Mouse (Mus musculus) A20 (cell line): Measurements from ENCODE around the gene Nos1ap.

ENCODE experiments used
- DNase-seq: peaks from one replicate; pipeline ENCODE4 v3.0.0-alpha.2; 2011; ENCODE audit warnings: low read depth, low spot score

Gene Nos1ap

GRCm38 (mm10) chr1:170371191-170371792 lies 218.4 kb downstream of the Nos1ap start:
- DNase-seq = no peak

- DNase-seq = no peak
Measured at GRCm38 (mm10) chr1:170368864-170369263, 220.8 kb downstream of the Nos1ap start.

- no peak for DNase-seq
Measured at GRCm38 (mm10) chr1:170366981-170367700, 222.5 kb downstream of the Nos1ap start.

- DNase-seq = no peak
Measured at GRCm38 (mm10) chr1:170363746-170364145, 225.9 kb downstream of the Nos1ap start.

- DNase-seq = no peak
Measured at GRCm38 (mm10) chr1:170360183-170360915, 229.3 kb downstream of the Nos1ap start.

DNA sequence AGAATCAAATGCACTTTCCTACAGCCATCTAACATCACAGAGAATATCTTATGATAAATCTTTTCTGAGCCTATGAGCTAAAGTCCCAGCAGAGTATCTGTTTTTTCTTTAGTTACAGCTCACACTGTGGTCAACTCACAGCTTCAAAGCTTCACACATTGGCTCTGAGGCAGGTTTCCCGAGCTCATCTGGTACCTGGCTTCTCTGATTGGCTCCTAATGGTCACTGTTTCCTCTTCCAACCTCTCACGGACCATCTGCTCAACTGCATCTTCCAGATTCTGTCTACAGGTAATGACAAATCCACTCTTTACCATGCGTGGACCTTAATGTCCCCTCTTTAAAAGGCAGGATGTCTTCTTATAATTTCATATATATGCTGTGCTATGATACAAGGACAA lies 236.3 kb downstream of the Nos1ap start:
- DNase-seq = no peak

- DNase-seq = no peak
Measured at GRCm38 (mm10) chr1:170351080-170351479, 238.6 kb downstream of the Nos1ap start.

GRCm38 (mm10) chr1:170346266-170346665 lies 243.4 kb downstream of the Nos1ap start:
- no peak for DNase-seq

DNA sequence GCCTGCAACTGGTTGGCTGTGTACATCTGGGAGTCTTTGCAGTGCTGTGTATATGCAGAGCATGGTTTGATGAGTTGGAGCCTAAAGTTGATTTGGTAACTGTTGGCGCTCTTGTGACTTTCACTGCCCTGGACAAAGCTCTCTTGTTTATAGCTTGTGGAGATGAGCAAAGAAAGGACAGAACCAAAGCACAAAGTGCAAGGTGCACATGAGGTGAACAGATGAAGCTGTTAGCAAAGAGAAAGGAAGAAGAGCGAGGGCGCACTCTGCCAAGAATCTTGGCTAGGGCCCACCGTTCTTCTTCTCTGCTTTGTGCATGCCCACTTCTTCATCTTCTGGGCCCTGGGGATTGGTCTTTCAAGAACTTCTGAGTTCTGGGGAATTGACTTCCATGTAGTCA lies 245.8 kb downstream of the Nos1ap start:
- DNase-seq = no peak

GRCm38 (mm10) chr1:170343081-170343480 lies 246.6 kb downstream of the Nos1ap start:
- no peak for DNase-seq

- no peak for DNase-seq
Measured at GRCm38 (mm10) chr1:170339943-170340342, 249.7 kb downstream of the Nos1ap start.

DNA sequence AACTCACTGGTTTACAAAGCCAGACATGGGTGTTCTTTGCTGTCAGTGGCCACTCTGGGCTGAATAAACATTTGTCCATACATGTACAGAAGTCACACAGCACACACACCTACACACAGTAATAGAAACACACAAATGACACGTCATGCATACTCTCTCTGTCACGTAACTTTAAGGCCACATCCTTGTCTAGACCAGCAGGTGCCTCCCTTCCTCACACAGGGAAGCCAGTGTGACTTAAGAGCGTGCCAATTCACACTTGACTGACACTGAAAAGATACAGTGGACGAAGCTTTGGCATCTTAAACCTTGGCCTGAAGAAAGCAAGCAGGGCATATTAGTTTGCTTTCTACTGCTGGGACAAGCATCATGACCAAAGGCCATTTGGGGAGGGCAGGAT lies 256.9 kb downstream of the Nos1ap start:
- no peak for DNase-seq

GRCm38 (mm10) chr1:170331926-170332325 lies 257.7 kb downstream of the Nos1ap start:
- DNase-seq = no peak

DNA sequence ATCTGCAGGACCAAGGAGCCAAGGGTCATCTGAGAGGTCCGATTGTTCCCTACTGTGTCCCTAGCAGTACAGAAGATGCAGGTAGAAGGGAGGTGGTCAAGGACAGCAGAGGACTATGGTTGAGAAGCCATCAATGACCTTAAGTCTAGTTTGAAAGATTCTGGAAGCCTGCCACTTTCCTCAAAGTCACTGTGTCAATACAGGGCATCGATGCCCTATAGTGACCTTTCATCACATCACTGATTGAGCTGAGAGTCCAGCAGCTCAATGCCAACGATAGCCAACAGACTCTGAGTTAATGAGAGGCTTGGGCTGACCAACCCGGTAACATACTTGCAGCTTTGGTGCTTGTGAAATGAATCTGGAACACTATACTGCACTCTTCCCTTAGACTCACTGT lies 264.4 kb downstream of the Nos1ap start:
- DNase-seq = no peak

GRCm38 (mm10) chr1:170324312-170324711 lies 265.3 kb downstream of the Nos1ap start:
- no peak for DNase-seq

GRCm38 (mm10) chr1:170323001-170323400 lies 266.7 kb downstream of the Nos1ap start:
- no peak for DNase-seq

DNA sequence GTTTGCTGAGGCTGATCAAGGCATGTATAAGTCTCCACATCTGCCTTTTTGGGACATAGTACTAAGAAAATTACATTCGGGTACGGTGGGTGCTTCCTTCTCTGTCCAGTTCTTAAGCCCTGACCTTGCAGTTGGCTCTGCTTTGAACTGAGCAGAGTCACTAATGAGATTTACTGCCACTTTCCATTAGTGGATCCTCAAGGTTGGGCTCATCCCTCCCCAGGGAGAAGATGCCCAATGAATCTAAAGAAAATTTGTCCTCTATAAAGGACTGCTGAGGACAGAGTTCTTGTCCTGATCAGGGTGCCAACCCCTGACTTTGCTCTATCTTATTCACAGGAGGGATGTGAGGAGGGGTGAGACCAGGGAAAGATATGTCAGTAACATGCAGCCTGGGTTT lies 267.6 kb downstream of the Nos1ap start:
- DNase-seq = no peak

DNA sequence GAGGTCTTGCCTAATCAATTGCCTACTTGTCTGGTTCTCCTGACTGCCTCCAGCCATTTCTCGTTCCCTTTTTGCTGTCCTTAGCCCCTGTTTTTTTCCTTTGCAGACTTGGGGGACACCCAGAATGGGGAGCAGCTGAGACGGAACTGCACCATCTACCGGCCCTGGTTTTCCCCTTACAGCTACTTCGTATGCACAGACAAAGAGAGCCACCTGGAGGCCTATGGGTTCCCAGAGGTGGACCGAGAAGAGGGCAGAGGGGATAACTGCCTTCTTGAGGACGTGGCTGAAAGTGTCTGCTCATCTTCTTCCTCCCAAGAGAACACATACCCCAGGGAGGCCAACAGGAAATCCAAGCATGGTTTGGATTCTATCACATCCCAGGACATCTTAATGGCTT lies 278.2 kb downstream of the Nos1ap start:
- DNase-seq = no peak

GRCm38 (mm10) chr1:170308503-170308902 lies 281.2 kb downstream of the Nos1ap start, which contains the start of gene Spata46:
Gene Spata46, plus strand, starts transcription at chr1:170308803.
- no peak for DNase-seq

DNA sequence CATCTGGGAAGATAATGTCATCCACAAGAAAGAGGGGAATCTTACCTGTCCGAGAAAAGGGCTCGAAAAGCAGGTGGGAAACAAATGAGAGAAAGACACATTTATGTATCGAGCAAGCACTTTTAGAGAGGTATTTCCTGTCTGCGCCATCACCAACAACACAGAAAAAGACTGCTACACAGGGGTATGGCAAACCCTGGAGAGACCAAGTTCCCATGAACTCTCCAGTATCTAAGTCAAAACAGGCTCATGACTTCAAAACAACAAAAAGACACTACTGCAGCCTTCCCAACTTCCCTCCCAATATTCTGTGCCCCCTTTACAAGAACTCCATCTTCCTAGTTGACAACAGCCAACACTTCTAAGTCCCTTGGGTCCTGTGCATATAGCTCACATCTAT lies 283.4 kb downstream of the Nos1ap start, which contains the start of gene Gm7694:
Gene Gm7694 (minus strand): TSS at position 101 of the 400 bp plus-strand sequence.
- no peak for DNase-seq

GRCm38 (mm10) chr1:170305002-170305401 lies 284.7 kb downstream of the Nos1ap start:
- DNase-seq = no peak

- DNase-seq = no peak
Measured at GRCm38 (mm10) chr1:170303103-170303502, 286.6 kb downstream of the Nos1ap start.

DNA sequence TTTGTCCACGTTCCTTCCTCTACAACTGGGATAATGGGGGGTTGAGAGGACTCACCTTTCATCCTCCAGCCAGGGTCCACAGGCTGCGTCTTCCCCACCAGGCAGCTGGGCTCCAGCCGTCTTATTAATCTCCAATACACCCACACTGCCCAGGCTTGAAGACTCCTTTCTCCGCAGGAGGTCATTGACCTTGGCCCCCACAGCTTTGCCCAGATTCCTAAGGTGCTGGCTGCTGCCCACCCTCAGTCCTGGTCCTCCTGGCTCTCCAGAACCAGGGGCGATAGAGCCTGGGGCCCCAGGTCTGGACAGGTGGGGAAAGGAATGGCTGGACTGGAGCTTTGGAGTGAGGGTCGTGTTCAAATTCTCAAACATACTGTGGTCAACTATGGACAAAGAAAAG lies 287.2 kb downstream of the Nos1ap start:
- no peak for DNase-seq
